Mouse (Mus musculus) heart, postnatal 0 days (tissue): ENCODE data around the gene Nmbr. TPM values are rescaled to one million over a fixed set of nuclear protein-coding genes. Genes with fewer than 3 reads are reported as not detected.

Source experiments
- ATAC-seq: fragments of 200-750 bp; cut with Nextera tagmentation; 2 replicates; pipeline ENCODE4 v1.8.0; 2017; ENCODE audit warnings: low read depth, moderate number of reproducible peaks, moderate library complexity; ENCODE audit not compliant: insufficient read depth
- DNase-seq: peaks from one replicate; pipeline ENCODE4 v3.0.0-alpha.2; 2016; ENCODE audit warnings: low spot score
- H3K27ac ChIP-seq: fragments of 300-500 bp; sonication (generic); 2 replicates; pipeline ENCODE4 v1.5.1; 2014; ENCODE audit warnings: low read depth, mild to moderate bottlenecking
- H3K27me3 ChIP-seq: fragments of 300-500 bp; sonication (generic); 2 replicates; pipeline ENCODE4 v1.6.1; 2014; ENCODE audit warnings: low read length, mixed read lengths; ENCODE audit not compliant: control insufficient read depth, insufficient read depth
- H3K36me3 ChIP-seq: fragments of 300-500 bp; sonication (generic); replicated peaks from 2 replicates; pipeline ENCODE4 v1.6.1; 2014; ENCODE audit warnings: low read length, mixed read lengths; ENCODE audit not compliant: control insufficient read depth, insufficient read depth
- H3K4me1 ChIP-seq: fragments of 300-500 bp; sonication (generic); 2 replicates; pipeline ENCODE4 v1.6.1; 2014; ENCODE audit warnings: antibody characterized with exemption; ENCODE audit not compliant: control insufficient read depth, insufficient read depth
- H3K4me2 ChIP-seq: fragments of 300-500 bp; sonication (generic); 2 replicates; pipeline ENCODE4 v1.6.1; 2014; ENCODE audit warnings: low read depth, mild to moderate bottlenecking, low read length, moderate library complexity
- H3K4me3 ChIP-seq: fragments of 300-500 bp; sonication (generic); 2 replicates; pipeline ENCODE4 v1.5.1; 2014; ENCODE audit warnings: low read depth, low read length
- H3K9ac ChIP-seq: fragments of 300-500 bp; sonication (generic); replicated peaks from 2 replicates; pipeline ENCODE4 v1.6.1; 2014; ENCODE audit warnings: low read depth, low read length, mixed read lengths
- H3K9me3 ChIP-seq: fragments of 300-500 bp; sonication (generic); replicated peaks from 2 replicates; pipeline ENCODE4 v1.6.1; 2016; ENCODE audit warnings: low read length; ENCODE audit not compliant: control insufficient read depth
- CTCF ChIP-seq: IDR thresholded peaks from 2 replicates; pipeline ENCODE4 v1.5.1; 2016; ENCODE audit warnings: antibody characterized with exemption, control low read depth, low read depth
- EP300 ChIP-seq: IDR thresholded peaks from 2 replicates; pipeline ENCODE4 v1.6.1; 2016; ENCODE audit warnings: antibody characterized with exemption, low read depth
- WGBS: fragments of 180-500 bp; shearing (Covaris S2); extraction: QIAGEN DNeasy Blood & Tissue Kit; methylation state at CpG from one replicate; pipeline ENCODE4 v1.1.7; 2014; 5-methylcytosine and 5-hydroxymethylcytosine counted together
- polyA plus RNA-seq: library from polyadenylated mRNA; unstranded; fragments of >200 nt; fragmentation: Nextera tagmentation; extraction: Ambion mirVana; gene quantifications from 2 replicates; pipeline ENCODE4 v1.2.1, GENCODE M21; 2015
- total RNA-seq: library from RNA; depleted of rRNA; stranded (reverse); fragments of >200 nt; gene quantifications from 2 replicates; pipeline ENCODE4 v1.2.3, GENCODE M21; 2014; ENCODE audit warnings: low replicate concordance; rRNA removed

The Nmbr gene
- total and polyA plus RNA-seq, 2 experiments from 2014 or later, result 0.23 TPM; not detected in 1

GRCm38 (mm10) chr10:14816970-14817369, 111.6 kb downstream of the Nmbr start:
- no peaks in the 10 kb centered on the region for H3K27me3 ChIP-seq
- H3K4me3 ChIP-seq, result no peak overlapping the region
- H3K36me3 ChIP-seq, result no peaks in the 10 kb centered on the region
- no peak for ATAC-seq
- TF ChIP-seq CTCF (no peak), EP300 (no peak)
- H3K9me3 ChIP-seq, result no peaks in the 10 kb centered on the region
- no peak overlapping the region for H3K4me2 ChIP-seq
- no peak for DNase-seq
- H3K27ac ChIP-seq, result no peak overlapping the region
- H3K4me1 ChIP-seq, result no peaks in the 10 kb centered on the region
- no peak overlapping the region for H3K9ac ChIP-seq
- 66% methylated on average over 4 of the region's 4 CpGs for WGBS

Other genes with a start within 250 kb of the Nmbr start
- gene Adgrg6, start 159.9 kb upstream of the Nmbr start, total RNA-seq, result 9.9 and 10.9 TPM in 2 replicates
- gene Adgrg6, start 159.9 kb upstream of the Nmbr start, polyA plus RNA-seq, result 2.8 and 3.1 TPM in 2 replicates
- gene Vta1, start within 50 bp of the Nmbr start, total RNA-seq, result 25.0 and 56.8 TPM in 2 replicates
- 66.0 and 66.9 TPM in 2 replicates for gene Vta1, start within 50 bp of the Nmbr start, polyA plus RNA-seq
- gene Gje1, start 12.6 kb downstream of the Nmbr start, total RNA-seq, result not detected in 2 replicates
- not detected in 2 replicates for gene Gje1, start 12.6 kb downstream of the Nmbr start, polyA plus RNA-seq